Mouse (Mus musculus) limb, embryonic 14.5 days (tissue): ENCODE measurements around the gene 2300002M23Rik. TPM values are rescaled to one million over a fixed set of nuclear protein-coding genes. Genes with fewer than 3 reads are reported as not detected.

ENCODE experiments used
- ATAC-seq: fragments of 200-750 bp; cut with Nextera tagmentation; 2 replicates; pipeline ENCODE4 v1.8.0; 2017; ENCODE audit warnings: low read depth, moderate number of reproducible peaks, moderate TSS enrichment; ENCODE audit not compliant: low FRiP score
- DNase-seq: peaks from one replicate; pipeline ENCODE4 v3.0.0-alpha.2; 2015; ENCODE audit warnings: low spot score
- H3K27ac ChIP-seq: fragments of 300-500 bp; sonication (generic); replicated peaks from 2 replicates; pipeline ENCODE4 v1.5.1; 2014; ENCODE audit warnings: low read depth, mild to moderate bottlenecking, low read length, moderate library complexity, mixed read lengths
- H3K27me3 ChIP-seq: fragments of 300-500 bp; sonication (generic); 2 replicates; pipeline ENCODE4 v1.6.1; 2014; ENCODE audit warnings: low read length, mixed read lengths; ENCODE audit not compliant: control insufficient read depth, insufficient read depth
- H3K36me3 ChIP-seq: fragments of 300-500 bp; sonication (generic); 2 replicates; pipeline ENCODE4 v1.6.1; 2014; ENCODE audit warnings: mild to moderate bottlenecking, low read length, moderate library complexity, mixed read lengths; ENCODE audit not compliant: control insufficient read depth, insufficient read depth
- H3K4me1 ChIP-seq: fragments of 300-500 bp; sonication (generic); 2 replicates; pipeline ENCODE4 v1.6.1; 2014; ENCODE audit warnings: antibody characterized with exemption, low read length, mixed read lengths; ENCODE audit not compliant: control insufficient read depth, insufficient read depth
- H3K4me2 ChIP-seq: fragments of 300-500 bp; sonication (generic); replicated peaks from 2 replicates; pipeline ENCODE4 v1.6.1; 2014; ENCODE audit warnings: low read depth, mild to moderate bottlenecking, low read length, moderate library complexity; ENCODE audit not compliant: severe bottlenecking
- H3K4me3 ChIP-seq: fragments of 300-500 bp; sonication (generic); replicated peaks from 2 replicates; pipeline ENCODE4 v1.5.1; 2014; ENCODE audit warnings: low read length
- H3K9ac ChIP-seq: fragments of 300-500 bp; sonication (generic); 2 replicates; pipeline ENCODE4 v1.6.1; 2014; ENCODE audit warnings: mild to moderate bottlenecking, low read depth, low read length, moderate library complexity; ENCODE audit not compliant: severe bottlenecking
- H3K9me3 ChIP-seq: fragments of 300-500 bp; sonication (generic); 2 replicates; pipeline ENCODE4 v1.6.1; 2016; ENCODE audit warnings: low read length; ENCODE audit not compliant: control insufficient read depth
- POLR2A ChIP-seq: fragments of 200-500 bp; IDR thresholded peaks from 2 replicates; pipeline ENCODE4 v1.8.0; 2012; ENCODE audit warnings: inconsistent platforms, mild to moderate bottlenecking, moderate library complexity, borderline replicate concordance; ENCODE audit not compliant: insufficient read depth, insufficient read length; ENCODE audit errors: extremely low read depth
- WGBS: fragments of 180-500 bp; shearing (Covaris S2); extraction: QIAGEN DNeasy Blood & Tissue Kit; methylation state at CpG from one replicate; pipeline ENCODE4 v1.1.7; 2014; 5-methylcytosine and 5-hydroxymethylcytosine counted together
- polyA plus RNA-seq, 2 experiments: library from polyadenylated mRNA; depleted of rRNA in 1 of 2; stranded (reverse) in 1 of 2; unstranded in 1 of 2; fragments of >200 nt; fragmentation: Nextera tagmentation in 1 of 2; extraction: Ambion mirVana in 1 of 2; gene quantifications; 2 replicates each; pipeline versions ENCODE4 v1.2.1 to v1.2.3; 2012 to 2014

2300002M23Rik gene
- polyA plus RNA-seq, 2 experiments: 0.21 TPM; not detected in 1

GRCm38 (mm10) chr17:35578211-35578610 is 11.0 kb downstream of the 2300002M23Rik start:
- Histone ChIP-seq H3K9me3 (no peaks in the 10 kb centered on the region), H3K36me3 (no peaks in the 10 kb centered on the region), H3K27me3 (no peaks in the 10 kb centered on the region), H3K4me3 (no peak overlapping the region), H3K27ac (no peak overlapping the region), H3K9ac (no peak overlapping the region), H3K4me2 (no peak overlapping the region), H3K4me1 (no peaks in the 10 kb centered on the region)
- DNase-seq (peak; percentile 77), ATAC-seq (no peak)
- TF ChIP-seq POLR2A: peak; percentile 29; the same call in 1 of the 2 replicates
- 23% methylated on average over 6 of the region's 6 CpGs for WGBS

GRCm38 (mm10) chr17:35582900-35583299 is 15.7 kb downstream of the 2300002M23Rik start:
- Histone ChIP-seq H3K4me3 (no peak overlapping the region), H3K9ac (no peak overlapping the region), H3K36me3 (no peaks in the 10 kb centered on the region), H3K27me3 (no peaks in the 10 kb centered on the region), H3K4me1 (0 out of 2 replicates have a peak, but pooled peaks cover 2% of the 10 kb centered on the region), H3K4me2 (no peak overlapping the region), H3K27ac (no peak overlapping the region), H3K9me3 (no peaks in the 10 kb centered on the region)
- DNase-seq: no peak
- no peak for ATAC-seq
- WGBS: 100% methylated on average over 1 of the region's 1 CpGs
- TF ChIP-seq POLR2A: no peak

GRCm38 (mm10) chr17:35584330-35584937 is 17.2 kb downstream of the 2300002M23Rik start:
- H3K36me3 ChIP-seq: no peaks in the 10 kb centered on the region
- peak overlapping the region; percentile 37 for H3K4me2 ChIP-seq
- H3K4me1 ChIP-seq: 0 out of 2 replicates have a peak, but pooled peaks cover 2% of the 10 kb centered on the region
- H3K4me3 ChIP-seq: no peak overlapping the region
- no peak for TF ChIP-seq POLR2A
- no peak overlapping the region for H3K27ac ChIP-seq
- peak; percentile 85 for DNase-seq
- no peaks in the 10 kb centered on the region for H3K27me3 ChIP-seq
- H3K9me3 ChIP-seq: no peaks in the 10 kb centered on the region
- H3K9ac ChIP-seq: no peak overlapping the region
- peak; percentile 60; the same call in 1 of the 2 replicates for ATAC-seq
- WGBS: 12% methylated on average over 14 of the region's 16 CpGs

GRCm38 (mm10) chr17:35587291-35587690 is 20.0 kb downstream of the 2300002M23Rik start:
- Histone ChIP-seq H3K9ac (no peak overlapping the region), H3K4me1 (peaks cover 4% of the 10 kb centered on the region; the same call in 1 of the 2 replicates), H3K27ac (no peak overlapping the region), H3K9me3 (no peaks in the 10 kb centered on the region), H3K27me3 (no peaks in the 10 kb centered on the region; the same call in 1 of the 2 replicates), H3K4me2 (no peak overlapping the region), H3K36me3 (no peaks in the 10 kb centered on the region), H3K4me3 (no peak overlapping the region)
- no peak for TF ChIP-seq POLR2A
- ATAC-seq (no peak), DNase-seq (no peak)
- 100% methylated on average over 1 of the region's 1 CpGs for WGBS

GRCm38 (mm10) chr17:35588387-35588786 is 21.1 kb downstream of the 2300002M23Rik start:
- Histone ChIP-seq H3K4me2 (no peak overlapping the region), H3K27me3 (no peaks in the 10 kb centered on the region; the same call in 1 of the 2 replicates), H3K9ac (no peak overlapping the region), H3K36me3 (no peaks in the 10 kb centered on the region), H3K27ac (no peak overlapping the region), H3K4me3 (no peak overlapping the region), H3K9me3 (no peaks in the 10 kb centered on the region), H3K4me1 (peaks cover 4% of the 10 kb centered on the region; the same call in 1 of the 2 replicates)
- TF ChIP-seq POLR2A: no peak
- DNase-seq (no peak), ATAC-seq (no peak)
- 33% methylated on average over 4 of the region's 4 CpGs for WGBS
